Mouse (Mus musculus): ENCODE results near the gene Nckap5. TPM values are rescaled to one million over a fixed set of nuclear protein-coding genes. Genes with fewer than 3 reads are reported as not detected.

The Nckap5 gene
- polyA plus RNA-seq, 1 experiment from 2014 or later, result 12.3 TPM

- 0 out of 2 replicates have a peak, but pooled peaks cover 3% of the 10 kb centered on the region for H3K4me1 ChIP-seq (replicated peaks; ENCODE audit: control insufficient read depth, insufficient read depth, low read length)
- no peak for TF ChIP-seq CTCF (IDR thresholded peaks at IDR 0.05; ENCODE audit: low read depth)
- H3K9me3 ChIP-seq (ENCODE audit: control insufficient read depth), result no peaks in the 10 kb centered on the region
- no peak overlapping the region for H3K27ac ChIP-seq (ENCODE audit: low read depth, low read length)
- H3K36me3 ChIP-seq (ENCODE audit: control insufficient read depth, insufficient read depth), result no peaks in the 10 kb centered on the region
- H3K4me3 ChIP-seq (ENCODE audit: low read depth, low read length), result no peak overlapping the region
- no peak for ATAC-seq
- no peaks in the 10 kb centered on the region for H3K27me3 ChIP-seq (replicated peaks; ENCODE audit: control insufficient read depth, insufficient read depth, low read length)
- no peak overlapping the region for H3K9ac ChIP-seq (ENCODE audit: low read depth, low read length)
- H3K4me2 ChIP-seq (replicated peaks; ENCODE audit: low read depth), result no peak overlapping the region
- 44% methylated on average over 2 of the region's 2 CpGs for WGBS
These were observed 359.7 kb downstream of the Nckap5 start for GRCm38 (mm10) chr1:126470883-126471282.

DNA sequence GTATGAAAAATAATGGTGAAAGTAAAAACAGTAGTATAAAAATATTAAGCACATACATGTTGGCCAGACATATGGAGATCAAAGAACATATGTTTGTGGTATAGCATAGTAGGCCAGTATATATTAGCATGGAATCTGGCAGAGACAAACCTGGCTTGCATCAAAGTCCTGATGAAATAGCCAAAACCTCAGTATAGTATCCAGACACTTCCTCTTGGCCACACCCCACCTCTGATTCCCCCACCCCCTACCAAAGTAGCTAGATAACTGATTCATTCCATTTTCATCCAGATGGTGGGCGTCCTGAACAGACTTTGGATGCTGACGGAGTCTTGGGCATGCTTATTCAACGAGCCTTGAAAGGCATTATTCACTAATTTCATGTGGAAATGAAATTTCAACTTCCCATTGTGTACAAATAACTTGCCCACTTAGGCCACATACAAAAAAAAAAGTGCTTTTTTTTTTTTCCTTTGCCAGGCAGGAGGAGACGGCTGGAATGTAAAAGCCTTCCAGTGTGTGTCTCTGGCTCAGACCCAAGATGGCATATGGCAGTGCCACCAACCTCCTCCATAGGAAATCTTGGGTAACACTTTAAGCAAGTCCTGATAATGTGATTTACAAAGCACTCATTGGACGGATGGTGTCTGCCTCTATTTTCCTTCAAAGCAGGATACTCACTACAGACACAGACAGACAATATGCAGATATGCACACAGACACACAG is 360.6 kb downstream of the Nckap5 start:
- Histone ChIP-seq H3K9me3 (ENCODE audit: control insufficient read depth) (no peaks in the 10 kb centered on the region), H3K27me3 (replicated peaks; ENCODE audit: control insufficient read depth, insufficient read depth, low read length) (no peaks in the 10 kb centered on the region), H3K4me2 (replicated peaks; ENCODE audit: low read depth) (no peak overlapping the region), H3K4me1 (replicated peaks; ENCODE audit: control insufficient read depth, insufficient read depth, low read length) (0 out of 2 replicates have a peak, but pooled peaks cover 3% of the 10 kb centered on the region), H3K36me3 (ENCODE audit: control insufficient read depth, insufficient read depth) (no peaks in the 10 kb centered on the region), H3K4me3 (ENCODE audit: low read depth, low read length) (no peak overlapping the region), H3K9ac (ENCODE audit: low read depth, low read length) (no peak overlapping the region), H3K27ac (ENCODE audit: low read depth, low read length) (no peak overlapping the region)
- WGBS, result 71% methylated on average over 5 of the region's 5 CpGs
- ATAC-seq, result no peak
- no peak for TF ChIP-seq CTCF (IDR thresholded peaks at IDR 0.05; ENCODE audit: low read depth)

DNA sequence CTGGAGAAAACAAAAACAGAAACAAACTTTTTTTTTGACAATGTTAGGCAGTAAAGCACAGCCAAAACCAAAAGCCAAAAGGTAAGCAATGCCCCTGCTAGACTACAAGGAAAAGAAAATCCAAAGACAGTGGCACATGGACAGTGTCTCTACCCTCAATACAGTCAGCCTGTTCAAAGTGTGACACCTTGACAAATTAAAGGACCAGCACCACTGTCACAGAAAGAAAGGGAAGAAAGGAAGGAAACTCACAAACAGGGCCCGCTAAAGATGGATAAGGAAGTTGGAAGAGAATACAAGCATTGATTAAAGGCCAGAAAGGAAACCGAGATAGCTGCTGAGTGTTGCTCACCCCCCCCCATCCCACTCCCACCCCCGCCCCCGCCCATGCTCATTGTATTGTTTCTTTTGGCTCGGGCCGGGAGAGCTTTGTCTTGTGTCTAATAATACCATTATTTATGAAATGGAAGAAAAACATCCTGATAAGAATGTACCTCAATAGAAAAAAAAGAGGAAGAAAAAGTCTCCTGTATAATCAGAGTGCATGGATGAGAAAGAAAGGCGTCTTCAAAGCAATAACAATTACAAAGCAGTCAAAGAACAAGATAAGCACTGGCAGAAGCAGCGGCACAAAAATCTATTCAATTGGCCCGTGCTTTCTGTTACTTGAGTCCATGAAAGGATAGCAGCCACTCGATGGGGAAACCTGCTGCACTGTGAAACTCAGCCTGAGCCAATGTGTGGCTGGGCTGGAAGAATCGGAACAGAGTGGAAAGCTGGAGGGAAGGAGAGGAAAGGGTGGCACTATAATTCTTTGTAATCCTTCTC is 368.9 kb downstream of the Nckap5 start:
- 41% methylated on average over 11 of the region's 11 CpGs for WGBS
- Histone ChIP-seq H3K4me2 (replicated peaks; ENCODE audit: low read depth) (no peak overlapping the region), H3K9me3 (ENCODE audit: control insufficient read depth) (no peaks in the 10 kb centered on the region), H3K27ac (ENCODE audit: low read depth, low read length) (no peak overlapping the region), H3K36me3 (ENCODE audit: control insufficient read depth, insufficient read depth) (no peaks in the 10 kb centered on the region), H3K4me3 (ENCODE audit: low read depth, low read length) (no peak overlapping the region), H3K4me1 (replicated peaks; ENCODE audit: control insufficient read depth, insufficient read depth, low read length) (no peaks in the 10 kb centered on the region), H3K27me3 (replicated peaks; ENCODE audit: control insufficient read depth, insufficient read depth, low read length) (no peaks in the 10 kb centered on the region), H3K9ac (ENCODE audit: low read depth, low read length) (no peak overlapping the region)
- TF ChIP-seq CTCF (IDR thresholded peaks at IDR 0.05; ENCODE audit: low read depth), result no peak
- no peak for ATAC-seq

- no peak overlapping the region for H3K27ac ChIP-seq (ENCODE audit: low read depth, low read length)
- H3K4me1 ChIP-seq (replicated peaks; ENCODE audit: control insufficient read depth, insufficient read depth, low read length), result no peaks in the 10 kb centered on the region
- no peak for ATAC-seq
- no peaks in the 10 kb centered on the region for H3K36me3 ChIP-seq (ENCODE audit: control insufficient read depth, insufficient read depth)
- no peak for TF ChIP-seq CTCF (IDR thresholded peaks at IDR 0.05; ENCODE audit: low read depth)
- no peaks in the 10 kb centered on the region for H3K9me3 ChIP-seq (ENCODE audit: control insufficient read depth)
- H3K9ac ChIP-seq (ENCODE audit: low read depth, low read length), result no peak overlapping the region
- no peak overlapping the region for H3K4me2 ChIP-seq (replicated peaks; ENCODE audit: low read depth)
- no peak overlapping the region for H3K4me3 ChIP-seq (ENCODE audit: low read depth, low read length)
- no peaks in the 10 kb centered on the region for H3K27me3 ChIP-seq (replicated peaks; ENCODE audit: control insufficient read depth, insufficient read depth, low read length)
- 65% methylated on average over 1 of the region's 1 CpGs for WGBS
These were observed 372.9 kb downstream of the Nckap5 start for GRCm38 (mm10) chr1:126457739-126458138.

DNA sequence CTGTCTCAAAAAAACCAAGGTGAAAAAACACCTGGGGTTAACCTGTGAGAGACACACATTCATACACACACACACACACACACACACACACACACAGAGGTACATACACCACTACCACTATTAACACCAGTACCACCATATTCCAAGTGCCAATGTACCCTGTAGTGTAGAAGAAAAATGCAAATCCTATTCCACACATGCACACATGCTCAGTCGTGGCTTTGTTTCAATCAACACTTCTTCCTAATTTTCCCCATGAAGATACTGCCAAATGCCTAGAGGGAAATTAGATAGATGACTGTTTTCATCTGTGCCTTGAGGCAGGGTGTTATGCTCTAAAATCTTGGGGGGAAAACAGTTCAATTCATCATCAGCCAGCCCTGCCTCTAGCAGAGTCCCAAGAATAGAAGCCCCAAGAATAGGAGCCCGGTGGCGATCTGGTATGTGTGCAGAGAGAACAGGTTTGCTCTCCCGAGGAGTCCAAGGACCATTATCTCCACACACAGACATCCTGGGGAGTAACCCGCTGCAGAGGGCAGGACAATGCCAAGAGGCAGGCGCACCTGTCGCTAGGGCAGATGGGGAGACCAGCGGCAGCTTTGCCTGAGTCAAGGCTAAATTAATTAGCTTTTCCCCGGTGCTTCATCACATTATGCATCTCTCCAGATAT is 376.0 kb downstream of the Nckap5 start:
- 63% methylated on average over 9 of the region's 9 CpGs for WGBS
- no peaks in the 10 kb centered on the region for H3K9me3 ChIP-seq (ENCODE audit: control insufficient read depth)
- no peak overlapping the region for H3K27ac ChIP-seq (ENCODE audit: low read depth, low read length)
- H3K4me1 ChIP-seq (replicated peaks; ENCODE audit: control insufficient read depth, insufficient read depth, low read length), result no peaks in the 10 kb centered on the region
- H3K9ac ChIP-seq (ENCODE audit: low read depth, low read length), result no peak overlapping the region
- H3K4me2 ChIP-seq (replicated peaks; ENCODE audit: low read depth), result no peak overlapping the region
- no peaks in the 10 kb centered on the region for H3K27me3 ChIP-seq (replicated peaks; ENCODE audit: control insufficient read depth, insufficient read depth, low read length)
- no peak overlapping the region for H3K4me3 ChIP-seq (ENCODE audit: low read depth, low read length)
- TF ChIP-seq CTCF (IDR thresholded peaks at IDR 0.05; ENCODE audit: low read depth), result no peak
- no peak for ATAC-seq
- no peaks in the 10 kb centered on the region for H3K36me3 ChIP-seq (ENCODE audit: control insufficient read depth, insufficient read depth)

- Histone ChIP-seq H3K27me3 (replicated peaks; ENCODE audit: control insufficient read depth, insufficient read depth, low read length) (no peaks in the 10 kb centered on the region), H3K4me2 (replicated peaks; ENCODE audit: low read depth) (no peak overlapping the region), H3K9ac (ENCODE audit: low read depth, low read length) (no peak overlapping the region), H3K4me1 (replicated peaks; ENCODE audit: control insufficient read depth, insufficient read depth, low read length) (no peaks in the 10 kb centered on the region), H3K9me3 (ENCODE audit: control insufficient read depth) (no peaks in the 10 kb centered on the region), H3K27ac (ENCODE audit: low read depth, low read length) (no peak overlapping the region), H3K4me3 (ENCODE audit: low read depth, low read length) (no peak overlapping the region), H3K36me3 (ENCODE audit: control insufficient read depth, insufficient read depth) (no peaks in the 10 kb centered on the region)
- no peak for ATAC-seq
- no peak for TF ChIP-seq CTCF (IDR thresholded peaks at IDR 0.05; ENCODE audit: low read depth)
- WGBS, result 80% methylated on average over 9 of the region's 9 CpGs
These were observed 379.1 kb downstream of the Nckap5 start for GRCm38 (mm10) chr1:126451472-126451871.
